Comparison of ENCODE assay signal across 21 mouse cellular contexts in the genomic region with DNA sequence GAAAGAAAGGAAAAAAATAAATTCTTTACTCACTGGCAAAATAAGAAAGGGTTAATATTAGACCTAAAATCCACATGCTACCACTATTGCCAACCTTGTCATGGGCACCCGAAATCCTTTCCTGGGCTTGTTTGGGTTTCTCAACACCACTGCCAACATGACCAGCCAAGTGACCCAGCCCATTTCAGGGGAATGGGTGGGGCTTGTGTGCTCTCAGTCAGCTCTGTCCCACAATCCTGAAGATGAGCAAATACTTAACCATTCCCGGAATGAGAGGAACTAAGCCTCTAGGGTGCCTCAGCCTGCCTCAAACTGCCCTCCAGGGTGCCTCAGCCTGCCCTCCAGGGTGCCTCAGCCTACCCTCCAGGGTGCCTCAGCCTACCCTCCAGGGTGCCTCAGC.
DNase-seq lines count a peak whose midpoint lies in the region; ATAC-seq and TF ChIP-seq lines count a peak whose summit lies in the region.
"Had no signal": no experiment of that assay in that cellular context is flagged by ENCODE, and none has a peak within 500 bp of the region (broad histone marks: within the 10 kb centered on the region; RNA-seq: fewer than 3 reads in every experiment).

No protein-coding gene starts in this region.

- ATAC-seq in kidney, embryonic 16.5 days (ENCODE audit: low FRiP score, low TSS enrichment): no peak
- ATAC-seq in granulocyte monocyte progenitor cell, adult 5-6 weeks (replicated peaks; ENCODE audit: poor library complexity, severe bottlenecking): peak; percentile 74
- no peak for ATAC-seq in hindbrain, embryonic 16.5 days
- ATAC-seq: forebrain, embryonic 15.5 days; liver, embryonic 12.5 days had no signal

- H3K27ac ChIP-seq in kidney, adult 2 months (ENCODE audit: insufficient read depth, low read depth, low read length): no peak overlapping the region
- H3K27ac ChIP-seq in kidney, embryonic 16.5 days (ENCODE audit: low read length): no peak overlapping the region
- no peak overlapping the region for H3K27ac ChIP-seq in hindbrain, embryonic 16.5 days (ENCODE audit: low read depth, low read length)
- H3K27ac ChIP-seq: embryonic facial prominence, embryonic 12.5 days; forebrain, embryonic 15.5 days; heart, adult 2 months; left cerebral cortex, adult 2 months; liver, embryonic 12.5 days; midbrain, embryonic 10.5 days; stomach, postnatal 0 days had no signal

- no peaks in the 10 kb centered on the region for H3K36me3 ChIP-seq in kidney, adult 2 months (ENCODE audit: control insufficient read depth, insufficient read depth, low read length)
- H3K36me3 ChIP-seq in kidney, embryonic 16.5 days (ENCODE audit: insufficient read depth, low read length): no peaks in the 10 kb centered on the region
- H3K36me3 ChIP-seq in hindbrain, embryonic 16.5 days (ENCODE audit: control insufficient read depth, insufficient read depth, low read length): no peaks in the 10 kb centered on the region
- H3K36me3 ChIP-seq: embryonic facial prominence, embryonic 12.5 days; forebrain, embryonic 15.5 days; liver, embryonic 12.5 days; midbrain, embryonic 10.5 days had no signal

- no peaks in the 10 kb centered on the region for H3K4me1 ChIP-seq in kidney, adult 2 months (ENCODE audit: control insufficient read depth, insufficient read depth, low read length)
- no peaks in the 10 kb centered on the region for H3K4me1 ChIP-seq in kidney, embryonic 16.5 days (ENCODE audit: insufficient read depth, low read length)
- H3K4me1 ChIP-seq in hindbrain, embryonic 16.5 days (ENCODE audit: control insufficient read depth, insufficient read depth, low read depth, low read length): peaks cover 3% of the 10 kb centered on the region; the same call in 1 of the 2 replicates
- H3K4me1 ChIP-seq: embryonic facial prominence, embryonic 12.5 days; liver, embryonic 12.5 days had no signal

- no peak overlapping the region for H3K4me3 ChIP-seq in kidney, adult 2 months (ENCODE audit: insufficient read depth, low read depth, low read length)
- H3K4me3 ChIP-seq in kidney, embryonic 16.5 days (ENCODE audit: low read length): no peak overlapping the region
- no peak overlapping the region for H3K4me3 ChIP-seq in hindbrain, embryonic 16.5 days (ENCODE audit: low read length)
- H3K4me3 ChIP-seq: embryonic facial prominence, embryonic 12.5 days; erythroblast, embryonic 14.5 days; forebrain, embryonic 15.5 days; heart, adult 2 months; left cerebral cortex, adult 2 months; liver, embryonic 12.5 days; midbrain, embryonic 10.5 days had no signal

- no peak for TF ChIP-seq POLR2A in kidney, adult 2 months (IDR thresholded peaks at IDR 0.05; ENCODE audit: low read depth, low read length)

- H3K9ac ChIP-seq in kidney, embryonic 16.5 days (replicated peaks; ENCODE audit: low read length): no peak overlapping the region
- H3K9ac ChIP-seq in hindbrain, embryonic 16.5 days (ENCODE audit: low read depth, low read length): no peak overlapping the region
- H3K9ac ChIP-seq: embryonic facial prominence, embryonic 12.5 days; forebrain, embryonic 15.5 days; liver, embryonic 12.5 days had no signal

- H3K4me2 ChIP-seq in kidney, embryonic 16.5 days (replicated peaks; ENCODE audit: low read depth, low read length): no peak overlapping the region
- H3K4me2 ChIP-seq in hindbrain, embryonic 16.5 days (ENCODE audit: low read length): no peak overlapping the region
- H3K4me2 ChIP-seq: embryonic facial prominence, embryonic 12.5 days; forebrain, embryonic 15.5 days; liver, embryonic 12.5 days had no signal

- WGBS in kidney, adult 2 months: 74% methylated on average over 2 of the region's 2 CpGs
- 75% methylated on average over 2 of the region's 2 CpGs for WGBS in kidney, embryonic 16.5 days
- 66% methylated on average over 2 of the region's 2 CpGs for WGBS in hindbrain, embryonic 16.5 days

- peak; percentile 27 for DNase-seq in kidney, adult 2 months
- DNase-seq in urinary bladder, postnatal 14 days (ENCODE audit: low spot score): peak; percentile 25
- no peak for DNase-seq in urinary bladder, postnatal 25 days (ENCODE audit: low spot score)
- no peak for DNase-seq in adrenal gland, adult (ENCODE audit: inconsistent age in 2 of 2, low spot score in 1 of 2)
- DNase-seq: cerebellum, adult 9-10 months; heart, adult 2 months; kidney, adult 11 months; kidney, postnatal 14 days; layer of hippocampus, adult 9-11 months; left cerebral cortex, postnatal 4 days; right cerebral cortex, postnatal 4 days had no signal

- TF ChIP-seq CTCF in kidney, adult 2 months (conservative IDR thresholded peaks at IDR 0.05; ENCODE audit: insufficient read depth, insufficient read length, low read depth, low read length): no peak

- H3K27me3 ChIP-seq in kidney, adult 2 months (replicated peaks; ENCODE audit: control insufficient read depth, insufficient read depth, low read length): no peaks in the 10 kb centered on the region
- no peaks in the 10 kb centered on the region for H3K27me3 ChIP-seq in kidney, embryonic 16.5 days (ENCODE audit: insufficient read depth, low read length)
- no peaks in the 10 kb centered on the region for H3K27me3 ChIP-seq in hindbrain, embryonic 16.5 days (replicated peaks; ENCODE audit: control insufficient read depth, insufficient read depth, low read length)
- H3K27me3 ChIP-seq: embryonic facial prominence, embryonic 12.5 days; forebrain, embryonic 15.5 days; liver, embryonic 12.5 days had no signal

- H3K9me3 ChIP-seq in kidney, embryonic 16.5 days (ENCODE audit: low read length): no peaks in the 10 kb centered on the region
- H3K9me3 ChIP-seq in hindbrain, embryonic 16.5 days (ENCODE audit: control insufficient read depth, low read length): no peaks in the 10 kb centered on the region
- H3K9me3 ChIP-seq: embryonic facial prominence, embryonic 12.5 days; forebrain, embryonic 15.5 days; liver, embryonic 12.5 days; midbrain, embryonic 10.5 days had no signal

Comparison
In these comparisons a context has a peak if more than half of its experiments do, and no peak if none do; other contexts are left out.
1. DNase-seq: peak in kidney, adult 2 months (single experiment) and urinary bladder, postnatal 14 days (single experiment); none in urinary bladder, postnatal 25 days (single experiment) and adrenal gland, adult (0 of 2).